Mouse (Mus musculus): ENCODE results near the gene Stkld1. TPM values are rescaled to one million over a fixed set of nuclear protein-coding genes. Genes with fewer than 3 reads are reported as not detected.

Stkld1 gene
- total RNA-seq, 1 experiment from 2014 or later: not detected

- no peak for ATAC-seq (replicated peaks in 1 of 2; ENCODE audit: insufficient read depth in 1 of 2, low FRiP score in 2 of 2, low TSS enrichment in 1 of 2, low read depth in 1 of 2, poor library complexity in 2 of 2, severe bottlenecking in 2 of 2)
Observed at GRCm38 (mm10) chr2:26913416-26914147, 20.3 kb upstream of the Stkld1 start.

- ATAC-seq (replicated peaks in 1 of 2; ENCODE audit: insufficient read depth in 1 of 2, low FRiP score in 2 of 2, low TSS enrichment in 1 of 2, low read depth in 1 of 2, poor library complexity in 2 of 2, severe bottlenecking in 2 of 2): no peak
Observed at GRCm38 (mm10) chr2:26914148-26914941, 19.5 kb upstream of the Stkld1 start.

GRCm38 (mm10) chr2:26915927-26916728, 17.7 kb upstream of the Stkld1 start, which contains the start of the genes Surf2 and Surf1:
TSS of gene Surf2 (plus strand) at chr2:26916367.
TSS of gene Surf1 (minus strand) at chr2:26916530.
- peak; percentile 85 to 89 for ATAC-seq (replicated peaks in 1 of 2; ENCODE audit: insufficient read depth in 1 of 2, low FRiP score in 2 of 2, low TSS enrichment in 1 of 2, low read depth in 1 of 2, poor library complexity in 2 of 2, severe bottlenecking in 2 of 2)

GRCm38 (mm10) chr2:26916738-26917137, 17.1 kb upstream of the Stkld1 start:
- 0 out of 4 replicates have a peak, but pooled peaks of 1 of the 2 experiments have one; percentile 1 for ATAC-seq (replicated peaks in 1 of 2; ENCODE audit: insufficient read depth in 1 of 2, low FRiP score in 2 of 2, low TSS enrichment in 1 of 2, low read depth in 1 of 2, poor library complexity in 2 of 2, severe bottlenecking in 2 of 2)

- ATAC-seq (replicated peaks in 1 of 2; ENCODE audit: insufficient read depth in 1 of 2, low FRiP score in 2 of 2, low TSS enrichment in 1 of 2, low read depth in 1 of 2, poor library complexity in 2 of 2, severe bottlenecking in 2 of 2): no peak
Observed at GRCm38 (mm10) chr2:26919684-26920083, 14.2 kb upstream of the Stkld1 start.

- no peak for ATAC-seq (replicated peaks in 1 of 2; ENCODE audit: insufficient read depth in 1 of 2, low FRiP score in 2 of 2, low TSS enrichment in 1 of 2, low read depth in 1 of 2, poor library complexity in 2 of 2, severe bottlenecking in 2 of 2)
Observed at GRCm38 (mm10) chr2:26920190-26920855, 13.5 kb upstream of the Stkld1 start.

GRCm38 (mm10) chr2:26921784-26922183, 12.1 kb upstream of the Stkld1 start:
- ATAC-seq (replicated peaks in 1 of 2; ENCODE audit: insufficient read depth in 1 of 2, low FRiP score in 2 of 2, low TSS enrichment in 1 of 2, low read depth in 1 of 2, poor library complexity in 2 of 2, severe bottlenecking in 2 of 2): no peak

- no peak for ATAC-seq (replicated peaks in 1 of 2; ENCODE audit: insufficient read depth in 1 of 2, low FRiP score in 2 of 2, low TSS enrichment in 1 of 2, low read depth in 1 of 2, poor library complexity in 2 of 2, severe bottlenecking in 2 of 2)
Observed at GRCm38 (mm10) chr2:26927745-26928476, 5.9 kb upstream of the Stkld1 start.

- peak; percentile 29 to 43 for ATAC-seq (replicated peaks in 1 of 2; ENCODE audit: insufficient read depth in 1 of 2, low FRiP score in 2 of 2, low TSS enrichment in 1 of 2, low read depth in 1 of 2, poor library complexity in 2 of 2, severe bottlenecking in 2 of 2)
Observed at GRCm38 (mm10) chr2:26930390-26930789, 3.5 kb upstream of the Stkld1 start.

GRCm38 (mm10) chr2:26932473-26933303, 1.2 kb upstream of the Stkld1 start:
- ATAC-seq (replicated peaks in 1 of 2; ENCODE audit: insufficient read depth in 1 of 2, low FRiP score in 2 of 2, low TSS enrichment in 1 of 2, low read depth in 1 of 2, poor library complexity in 2 of 2, severe bottlenecking in 2 of 2): no peak

- no peak for ATAC-seq (replicated peaks in 1 of 2; ENCODE audit: insufficient read depth in 1 of 2, low FRiP score in 2 of 2, low TSS enrichment in 1 of 2, low read depth in 1 of 2, poor library complexity in 2 of 2, severe bottlenecking in 2 of 2)
Observed at GRCm38 (mm10) chr2:26935286-26935685, 1.4 kb downstream of the Stkld1 start.

GRCm38 (mm10) chr2:26936425-26936824, 2.6 kb downstream of the Stkld1 start:
- no peak for ATAC-seq (replicated peaks in 1 of 2; ENCODE audit: insufficient read depth in 1 of 2, low FRiP score in 2 of 2, low TSS enrichment in 1 of 2, low read depth in 1 of 2, poor library complexity in 2 of 2, severe bottlenecking in 2 of 2)

GRCm38 (mm10) chr2:26941539-26941938, 7.7 kb downstream of the Stkld1 start:
- peak; percentile 56 to 90; a peak in 3 of 4 replicates for ATAC-seq (replicated peaks in 1 of 2; ENCODE audit: insufficient read depth in 1 of 2, low FRiP score in 2 of 2, low TSS enrichment in 1 of 2, low read depth in 1 of 2, poor library complexity in 2 of 2, severe bottlenecking in 2 of 2)

GRCm38 (mm10) chr2:26943253-26943652, 9.4 kb downstream of the Stkld1 start:
- ATAC-seq (replicated peaks in 1 of 2; ENCODE audit: insufficient read depth in 1 of 2, low FRiP score in 2 of 2, low TSS enrichment in 1 of 2, low read depth in 1 of 2, poor library complexity in 2 of 2, severe bottlenecking in 2 of 2): no peak

GRCm38 (mm10) chr2:26950411-26950810, 16.6 kb downstream of the Stkld1 start:
- no peak for ATAC-seq (replicated peaks in 1 of 2; ENCODE audit: insufficient read depth in 1 of 2, low FRiP score in 2 of 2, low TSS enrichment in 1 of 2, low read depth in 1 of 2, poor library complexity in 2 of 2, severe bottlenecking in 2 of 2)

Data from hematopoietic stem cell, adult 5-6 weeks (primary cell).